8 mouse cellular contexts compared by ENCODE assay signal in the genomic region with DNA sequence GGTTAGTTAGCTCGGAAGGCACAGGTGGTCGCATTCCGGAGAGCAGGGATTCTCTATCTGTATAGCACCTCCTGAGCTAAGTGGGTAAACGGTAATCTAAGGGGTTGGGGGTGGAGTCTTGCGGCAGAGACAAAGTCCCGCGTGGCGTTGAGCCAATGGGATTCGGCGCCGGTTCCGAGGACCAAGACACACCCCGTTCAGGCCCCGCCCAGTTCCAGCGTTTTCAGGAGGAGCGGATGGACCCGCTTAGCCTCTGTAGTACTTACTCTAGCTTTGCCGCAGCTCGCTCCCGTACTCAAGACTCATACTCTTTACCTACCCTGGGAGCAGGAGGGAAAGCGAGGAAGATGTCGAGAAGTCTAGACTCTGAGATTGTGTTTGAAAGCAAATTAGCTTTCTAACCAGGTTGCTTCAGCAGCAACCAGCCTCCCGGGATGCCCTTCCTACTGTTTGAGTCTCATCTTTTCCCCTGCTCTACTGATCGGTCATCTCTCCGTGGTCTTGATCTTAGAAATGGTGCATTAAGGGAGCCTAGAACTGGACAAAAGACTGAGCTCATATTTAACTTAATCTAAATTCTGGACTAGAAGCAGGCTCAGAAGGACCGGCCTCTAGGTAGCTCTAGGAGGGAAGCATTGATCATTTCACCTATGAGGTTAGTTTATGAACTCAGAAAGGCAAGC. TPM values are rescaled to one million over a fixed set of nuclear protein-coding genes. Genes with fewer than 3 reads are reported as not detected.
A peak's percentile ranks its signal among the peaks of the same experiment; 100 is the strongest.
DNase-seq lines count a peak whose midpoint lies in the region; ATAC-seq and TF ChIP-seq lines count a peak whose summit lies in the region.

No protein-coding gene starts in this region.

- no peaks in the 10 kb centered on the region for H3K36me3 ChIP-seq in E14TG2a.4 (ENCODE audit: insufficient read depth, low read length)
- no peaks in the 10 kb centered on the region for H3K36me3 ChIP-seq in embryonic facial prominence, embryonic 12.5 days
- H3K36me3 ChIP-seq in hindbrain, embryonic 14.5 days (replicated peaks; ENCODE audit: control insufficient read depth, insufficient read depth) = no peaks in the 10 kb centered on the region
- no peaks in the 10 kb centered on the region for H3K36me3 ChIP-seq in midbrain, embryonic 13.5 days

- DNase-seq in ZHBTc4 (ENCODE audit: low read depth, low spot score) (peak; percentile 93), adipocyte (ENCODE audit: low spot score) (no peak)
- peak; percentile 65 for DNase-seq in hindbrain, embryonic 14.5 days (ENCODE audit: low spot score)
- peak; percentile 79 to 86 for DNase-seq in left cerebral cortex, postnatal 14 days (ENCODE audit: low spot score in 2 of 2)
- DNase-seq in telencephalon, adult 2 months (ENCODE audit: low read depth, low spot score) = peak; percentile 70

- H3K9ac ChIP-seq in embryonic facial prominence, embryonic 12.5 days = no peak overlapping the region
- H3K9ac ChIP-seq in hindbrain, embryonic 14.5 days = peak overlapping the region; percentile 87; the same call in 1 of the 2 replicates
- no peak overlapping the region for H3K9ac ChIP-seq in midbrain, embryonic 13.5 days (replicated peaks)

- WGBS in embryonic facial prominence, embryonic 12.5 days = 3% methylated on average over 26 of the region's 26 CpGs
- 2% methylated on average over 26 of the region's 26 CpGs for WGBS in hindbrain, embryonic 14.5 days
- WGBS in midbrain, embryonic 13.5 days = 2% methylated on average over 26 of the region's 26 CpGs

- H3K4me3 ChIP-seq in E14TG2a.4 (replicated peaks; ENCODE audit: low read length) = peak overlapping the region; percentile 83
- peak overlapping the region; percentile 13; the same call in 1 of the 2 replicates for H3K4me3 ChIP-seq in embryonic facial prominence, embryonic 12.5 days
- H3K4me3 ChIP-seq in hindbrain, embryonic 14.5 days (replicated peaks; ENCODE audit: low read length) = peak overlapping the region; percentile 70
- H3K4me3 ChIP-seq in midbrain, embryonic 13.5 days (replicated peaks) = peak overlapping the region; percentile 68

- TF ChIP-seq CTCF in E14TG2a.4 (conservative IDR thresholded peaks at IDR 0.05; ENCODE audit: low read length) = no peak

- no peak overlapping the region for H3K27ac ChIP-seq in embryonic facial prominence, embryonic 12.5 days
- H3K27ac ChIP-seq in hindbrain, embryonic 14.5 days = no peak overlapping the region
- no peak overlapping the region for H3K27ac ChIP-seq in midbrain, embryonic 13.5 days

- peaks cover 62% of the 10 kb centered on the region for H3K27me3 ChIP-seq in E14TG2a.4 (ENCODE audit: insufficient read depth, low read length)
- H3K27me3 ChIP-seq in embryonic facial prominence, embryonic 12.5 days = peaks cover 74% of the 10 kb centered on the region
- H3K27me3 ChIP-seq in hindbrain, embryonic 14.5 days (ENCODE audit: control insufficient read depth, insufficient read depth, low read length) = peaks cover 52% of the 10 kb centered on the region
- peaks cover 59% of the 10 kb centered on the region for H3K27me3 ChIP-seq in midbrain, embryonic 13.5 days

- intact Hi-C loops in left cerebral cortex, postnatal 14 days (cut with DNase I) = no loop called here

- peaks cover 29% of the 10 kb centered on the region for H3K4me1 ChIP-seq in E14TG2a.4 (replicated peaks; ENCODE audit: low read depth, low read length)
- peaks cover 16% of the 10 kb centered on the region for H3K4me1 ChIP-seq in embryonic facial prominence, embryonic 12.5 days
- peaks cover 27% of the 10 kb centered on the region for H3K4me1 ChIP-seq in hindbrain, embryonic 14.5 days (replicated peaks; ENCODE audit: control insufficient read depth, insufficient read depth, low read length)
- peaks cover 34% of the 10 kb centered on the region for H3K4me1 ChIP-seq in midbrain, embryonic 13.5 days (replicated peaks)

- no peak for ATAC-seq in embryonic facial prominence, embryonic 12.5 days (ENCODE audit: insufficient number of reproducible peaks, insufficient read depth, low FRiP score, low TSS enrichment)
- 0 out of 2 replicates have a peak, but pooled peaks have one; percentile 23 for ATAC-seq in hindbrain, embryonic 14.5 days (ENCODE audit: low FRiP score)
- ATAC-seq in midbrain, embryonic 13.5 days = peak; percentile 13; the same call in 1 of the 2 replicates

- no peaks in the 10 kb centered on the region for H3K9me3 ChIP-seq in E14TG2a.4 (ENCODE audit: low read length)
- H3K9me3 ChIP-seq in embryonic facial prominence, embryonic 12.5 days = no peaks in the 10 kb centered on the region
- no peaks in the 10 kb centered on the region for H3K9me3 ChIP-seq in hindbrain, embryonic 14.5 days (ENCODE audit: control insufficient read depth, low read length)
- H3K9me3 ChIP-seq in midbrain, embryonic 13.5 days = no peaks in the 10 kb centered on the region

- peak overlapping the region; percentile 15; the same call in 1 of the 2 replicates for H3K4me2 ChIP-seq in embryonic facial prominence, embryonic 12.5 days (replicated peaks)
- peak overlapping the region; percentile 82 for H3K4me2 ChIP-seq in hindbrain, embryonic 14.5 days (replicated peaks)
- H3K4me2 ChIP-seq in midbrain, embryonic 13.5 days (replicated peaks) = peak overlapping the region; percentile 92

RNA-seq across cellular contexts. Expression of a gene that starts 2.2 kb away (rescaled TPM):
- polyA plus RNA-seq in embryonic facial prominence, embryonic 12.5 days (2016; fragmentation: Nextera tagmentation; extraction: Ambion mirVana) = 0.50 and 0.52 TPM in 2 replicates
- 1.1 and 1.8 TPM in 2 replicates for polyA plus RNA-seq in hindbrain, embryonic 14.5 days (2014; fragmentation: Nextera tagmentation; extraction: Ambion mirVana)
- total RNA-seq in left cerebral cortex, postnatal 14 days (2021) = 1 to 10 TPM; 1.6 to 2.1 TPM
- 1.9 and 2.7 TPM in 2 replicates for polyA plus RNA-seq in midbrain, embryonic 13.5 days (2015; fragmentation: Nextera tagmentation; extraction: Ambion mirVana)

RNA-seq across cellular contexts. Expression of a gene that starts 7.5 kb away (rescaled TPM):
- polyA plus RNA-seq in embryonic facial prominence, embryonic 12.5 days (2016; fragmentation: Nextera tagmentation; extraction: Ambion mirVana) = 5.3 and 5.7 TPM in 2 replicates
- polyA plus RNA-seq in hindbrain, embryonic 14.5 days (2014; fragmentation: Nextera tagmentation; extraction: Ambion mirVana) = 69.7 and 76.5 TPM in 2 replicates
- total RNA-seq in left cerebral cortex, postnatal 14 days (2021) = 100 to 1,000 TPM; 139 to 146 TPM
- 55.6 and 56.1 TPM in 2 replicates for polyA plus RNA-seq in midbrain, embryonic 13.5 days (2015; fragmentation: Nextera tagmentation; extraction: Ambion mirVana)

RNA-seq across cellular contexts. Expression of a gene that starts 24.6 kb away (rescaled TPM):
- not detected in 2 replicates for polyA plus RNA-seq in embryonic facial prominence, embryonic 12.5 days (2016; fragmentation: Nextera tagmentation; extraction: Ambion mirVana)
- polyA plus RNA-seq in hindbrain, embryonic 14.5 days (2014; fragmentation: Nextera tagmentation; extraction: Ambion mirVana) = not detected in 2 replicates
- not detected for total RNA-seq in left cerebral cortex, postnatal 14 days (2021)
- polyA plus RNA-seq in midbrain, embryonic 13.5 days (2015; fragmentation: Nextera tagmentation; extraction: Ambion mirVana) = not detected in 2 replicates

RNA-seq across cellular contexts. Expression of a gene that starts 24.8 kb away (rescaled TPM):
- 1,038 and 1,130 TPM in 2 replicates for polyA plus RNA-seq in embryonic facial prominence, embryonic 12.5 days (2016; fragmentation: Nextera tagmentation; extraction: Ambion mirVana)
- 1,143 and 1,221 TPM in 2 replicates for polyA plus RNA-seq in hindbrain, embryonic 14.5 days (2014; fragmentation: Nextera tagmentation; extraction: Ambion mirVana)
- total RNA-seq in left cerebral cortex, postnatal 14 days (2021) = 100 to 1,000 TPM; 402 to 429 TPM
- polyA plus RNA-seq in midbrain, embryonic 13.5 days (2015; fragmentation: Nextera tagmentation; extraction: Ambion mirVana) = 1,603 and 1,658 TPM in 2 replicates

RNA-seq across cellular contexts. Expression of a gene that starts 24.9 kb away (rescaled TPM):
- polyA plus RNA-seq in embryonic facial prominence, embryonic 12.5 days (2016; fragmentation: Nextera tagmentation; extraction: Ambion mirVana) = 104 and 115 TPM in 2 replicates
- 47.8 and 48.4 TPM in 2 replicates for polyA plus RNA-seq in hindbrain, embryonic 14.5 days (2014; fragmentation: Nextera tagmentation; extraction: Ambion mirVana)
- 10 to 100 TPM; 38.1 to 52.0 TPM for total RNA-seq in left cerebral cortex, postnatal 14 days (2021)
- polyA plus RNA-seq in midbrain, embryonic 13.5 days (2015; fragmentation: Nextera tagmentation; extraction: Ambion mirVana) = 66.5 and 68.6 TPM in 2 replicates

Comparison
In these comparisons a context has a peak if more than half of its experiments do, and no peak if none do; other contexts are left out.
1. H3K4me3 ChIP-seq: peak in every context shown above with its lines; median percentile 83 in E14TG2a.4; 70 in hindbrain, embryonic 14.5 days; 68 in midbrain, embryonic 13.5 days; 13 in embryonic facial prominence, embryonic 12.5 days.
2. H3K4me2 ChIP-seq: peak in every context shown above with its lines; median percentile 92 in midbrain, embryonic 13.5 days; 82 in hindbrain, embryonic 14.5 days; 15 in embryonic facial prominence, embryonic 12.5 days.